Mouse (Mus musculus) limb, embryonic 10.5 days (tissue): ENCODE measurements around the gene Sash1. TPM values are rescaled to one million over a fixed set of nuclear protein-coding genes. Genes with fewer than 3 reads are reported as not detected.

ENCODE experiments used
- DNase-seq: peaks from one replicate; pipeline ENCODE4 v3.0.0-alpha.2; 2017; ENCODE audit warnings: low spot score
- H3K27ac ChIP-seq: fragments of 300-500 bp; sonication (generic); 2 replicates; pipeline ENCODE4 v1.5.1; 2016; ENCODE audit warnings: mild to moderate bottlenecking
- H3K27me3 ChIP-seq: fragments of 300-500 bp; sonication (generic); 2 replicates; pipeline ENCODE4 v1.6.1; 2016; ENCODE audit warnings: low read depth, mild to moderate bottlenecking; ENCODE audit not compliant: poor library complexity, severe bottlenecking
- H3K36me3 ChIP-seq: fragments of 300-500 bp; sonication (generic); 2 replicates; pipeline ENCODE4 v1.6.1; 2016; ENCODE audit warnings: mild to moderate bottlenecking, moderate library complexity
- H3K4me1 ChIP-seq: fragments of 300-500 bp; sonication (generic); 2 replicates; pipeline ENCODE4 v1.6.1; 2016
- H3K4me3 ChIP-seq: fragments of 300-500 bp; sonication (generic); 2 replicates; pipeline ENCODE4 v1.5.1; 2016; ENCODE audit warnings: mild to moderate bottlenecking, moderate library complexity
- H3K9me3 ChIP-seq: fragments of 300-500 bp; sonication (generic); replicated peaks from 2 replicates; pipeline ENCODE4 v1.6.1; 2016; ENCODE audit warnings: mild to moderate bottlenecking
- WGBS: fragments of 180-500 bp; shearing (Covaris S2); methylation state at CpG from one replicate; pipeline ENCODE4 v1.1.7; 2016; 5-methylcytosine and 5-hydroxymethylcytosine counted together
- polyA plus RNA-seq: library from polyadenylated mRNA; unstranded; fragments of >200 nt; fragmentation: Nextera tagmentation; extraction: Ambion mirVana; gene quantifications from 2 replicates; pipeline ENCODE4 v1.2.1, GENCODE M21; 2016

Sash1 gene
- polyA plus RNA-seq, 1 experiment from 2014 or later: 4.7 TPM

DNA sequence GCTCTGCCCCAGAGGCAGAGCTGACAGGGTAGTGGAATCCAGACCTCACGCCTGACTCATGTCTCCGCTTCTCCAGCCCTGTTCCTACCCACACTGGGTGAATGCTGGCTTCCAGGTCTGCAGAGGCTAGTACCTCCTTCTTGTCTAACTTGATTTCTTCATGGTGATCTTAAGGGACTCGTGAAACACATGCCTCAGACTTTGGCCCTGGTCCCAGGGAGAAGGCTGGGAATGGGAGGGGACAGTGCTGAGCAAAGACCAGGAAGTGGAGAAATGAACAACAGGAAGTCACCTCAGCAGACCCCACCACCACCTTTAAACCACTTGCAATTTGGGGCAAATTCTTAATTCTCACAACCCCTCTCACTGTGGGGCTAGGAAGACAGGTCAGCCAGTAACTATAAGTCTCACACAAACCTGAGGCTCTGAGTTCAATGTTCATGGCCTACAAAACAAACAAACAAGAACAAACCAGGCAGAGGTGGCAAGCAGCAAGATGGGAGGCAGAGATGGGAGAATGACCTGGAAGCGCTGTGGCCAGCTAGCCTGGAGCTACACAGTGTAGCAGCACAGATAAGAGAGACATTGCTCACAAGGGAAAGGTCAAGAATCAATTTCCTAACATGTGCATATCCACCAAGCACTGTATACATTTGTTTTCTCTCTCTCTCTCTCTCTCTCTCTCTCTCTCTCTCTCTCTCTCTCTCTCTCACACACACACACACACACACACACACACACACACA, 113.2 kb downstream of the Sash1 start:
- no peak for DNase-seq
- 83% methylated on average over 4 of the region's 4 CpGs for WGBS
- Histone ChIP-seq H3K27me3 (no peaks in the 10 kb centered on the region), H3K4me1 (no peaks in the 10 kb centered on the region), H3K9me3 (no peaks in the 10 kb centered on the region; the same call in 1 of the 2 replicates), H3K4me3 (no peak overlapping the region), H3K36me3 (peaks cover 66% of the 10 kb centered on the region), H3K27ac (no peak overlapping the region)

DNA sequence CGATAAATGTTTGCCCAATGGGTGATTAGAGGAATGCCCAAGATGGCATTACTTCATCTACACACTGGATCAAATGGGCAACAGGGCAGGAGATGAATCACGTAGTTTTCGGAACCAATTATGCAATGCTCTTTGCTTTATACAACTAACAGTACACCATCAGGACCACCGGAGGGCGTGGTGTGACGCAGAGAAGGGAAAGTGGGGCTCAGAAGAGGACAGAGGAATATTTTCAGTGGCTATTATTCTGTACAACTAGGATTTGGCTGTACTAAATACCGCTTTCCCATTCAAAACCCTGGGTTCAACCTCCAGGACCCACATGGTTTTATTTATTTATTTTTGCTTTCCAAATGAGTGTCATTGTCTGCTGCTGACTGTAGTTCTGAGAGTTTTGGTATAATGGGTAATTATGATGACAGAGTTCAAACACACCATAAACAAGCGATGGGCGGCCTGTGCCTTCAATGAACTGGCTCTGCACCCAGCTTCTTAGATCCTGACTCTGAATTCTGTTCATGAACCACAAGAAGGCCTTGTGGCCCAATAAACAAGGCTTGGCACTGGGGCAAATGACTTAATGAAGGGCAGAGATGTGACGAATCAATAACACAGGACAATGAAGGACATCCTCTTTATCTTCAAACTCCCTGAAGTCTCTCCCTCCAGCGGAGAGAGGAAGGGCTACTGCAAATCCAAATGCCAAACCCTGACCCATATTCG, 114.8 kb downstream of the Sash1 start:
- WGBS: 94% methylated on average over 12 of the region's 12 CpGs
- Histone ChIP-seq H3K36me3 (peaks cover 51% of the 10 kb centered on the region), H3K4me1 (no peaks in the 10 kb centered on the region)

GRCm38 (mm10) chr10:8768654-8769053, 117.2 kb downstream of the Sash1 start:
- Histone ChIP-seq H3K27me3 (no peaks in the 10 kb centered on the region), H3K36me3 (peaks cover 44% of the 10 kb centered on the region), H3K4me1 (peaks cover under 1% of the 10 kb centered on the region; the same call in 1 of the 2 replicates), H3K4me3 (no peak overlapping the region), H3K9me3 (no peaks in the 10 kb centered on the region), H3K27ac (no peak overlapping the region)
- WGBS: 91% methylated on average over 8 of the region's 8 CpGs
- no peak for DNase-seq

More for the DNA sequence above, 114.8 kb downstream of the Sash1 start:
- Histone ChIP-seq H3K4me3 (no peak overlapping the region), H3K9me3 (no peaks in the 10 kb centered on the region; the same call in 1 of the 2 replicates), H3K27me3 (no peaks in the 10 kb centered on the region), H3K27ac (no peak overlapping the region)
- no peak for DNase-seq

- no peaks in the 10 kb centered on the region for H3K9me3 ChIP-seq
- H3K4me3 ChIP-seq: no peak overlapping the region
- H3K36me3 ChIP-seq: peaks cover 41% of the 10 kb centered on the region
- DNase-seq: no peak
- no peaks in the 10 kb centered on the region for H3K27me3 ChIP-seq
- 89% methylated on average over 5 of the region's 5 CpGs for WGBS
- peaks cover 12% of the 10 kb centered on the region for H3K4me1 ChIP-seq
- no peak overlapping the region for H3K27ac ChIP-seq
Observed at GRCm38 (mm10) chr10:8767381-8767780, 118.5 kb downstream of the Sash1 start.

- WGBS: 79% methylated on average over 10 of the region's 10 CpGs
- H3K36me3 ChIP-seq: peaks cover 31% of the 10 kb centered on the region
- no peaks in the 10 kb centered on the region for H3K9me3 ChIP-seq
- H3K4me3 ChIP-seq: no peak overlapping the region
- no peak for DNase-seq
- no peaks in the 10 kb centered on the region for H3K27me3 ChIP-seq
- no peak overlapping the region for H3K27ac ChIP-seq
- H3K4me1 ChIP-seq: peaks cover 22% of the 10 kb centered on the region
Observed at GRCm38 (mm10) chr10:8765922-8766522, 119.8 kb downstream of the Sash1 start.

DNA sequence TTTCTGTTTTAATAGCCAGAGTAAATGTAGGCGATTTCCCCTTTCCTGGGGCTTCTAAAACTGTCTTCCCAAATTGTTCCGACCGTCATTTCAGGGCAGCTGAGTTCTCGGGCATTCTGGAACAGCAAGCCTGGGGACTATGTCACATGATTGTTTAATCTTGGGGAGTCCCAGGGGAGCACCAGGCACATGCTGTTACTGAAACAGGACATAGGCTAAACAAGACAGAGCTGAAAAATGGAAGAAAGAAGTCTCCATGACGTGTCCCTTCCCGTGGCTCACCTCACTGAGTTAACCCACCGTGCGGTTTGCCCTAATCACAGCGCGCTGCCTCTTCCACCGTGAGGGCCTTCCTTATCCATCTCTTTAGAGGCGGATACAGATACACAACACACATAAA, 123.1 kb downstream of the Sash1 start:
- no peak for DNase-seq
- 57% methylated on average over 12 of the region's 12 CpGs for WGBS

GRCm38 (mm10) chr10:8762209-8762701, 123.6 kb downstream of the Sash1 start:
- H3K27ac ChIP-seq: peak overlapping the region; percentile 42
- H3K4me3 ChIP-seq: peak overlapping the region; percentile 33
- WGBS: 9% methylated on average over 14 of the region's 14 CpGs
- H3K36me3 ChIP-seq: peaks cover 12% of the 10 kb centered on the region
- H3K9me3 ChIP-seq: no peaks in the 10 kb centered on the region
- H3K27me3 ChIP-seq: no peaks in the 10 kb centered on the region
- peaks cover 41% of the 10 kb centered on the region for H3K4me1 ChIP-seq
- DNase-seq: peak; percentile 58

More for the DNA sequence above, 123.1 kb downstream of the Sash1 start:
- peaks cover 12% of the 10 kb centered on the region for H3K36me3 ChIP-seq
- H3K4me3 ChIP-seq: peak overlapping the region; percentile 33; the same call in 1 of the 2 replicates
- no peaks in the 10 kb centered on the region for H3K27me3 ChIP-seq
- H3K4me1 ChIP-seq: peaks cover 36% of the 10 kb centered on the region
- no peaks in the 10 kb centered on the region for H3K9me3 ChIP-seq
- peak overlapping the region; percentile 5; the same call in 1 of the 2 replicates for H3K27ac ChIP-seq

- H3K27me3 ChIP-seq: no peaks in the 10 kb centered on the region
- 77% methylated on average over 9 of the region's 9 CpGs for WGBS
- H3K4me3 ChIP-seq: peak overlapping the region; percentile 33
- peak overlapping the region; percentile 42 for H3K27ac ChIP-seq
- H3K9me3 ChIP-seq: no peaks in the 10 kb centered on the region
- peaks cover 12% of the 10 kb centered on the region for H3K36me3 ChIP-seq
- no peak for DNase-seq
- peaks cover 47% of the 10 kb centered on the region for H3K4me1 ChIP-seq
Observed at GRCm38 (mm10) chr10:8761656-8762055, 124.2 kb downstream of the Sash1 start.

- Histone ChIP-seq H3K4me3 (no peak overlapping the region), H3K27me3 (no peaks in the 10 kb centered on the region), H3K27ac (no peak overlapping the region), H3K4me1 (peaks cover 48% of the 10 kb centered on the region), H3K9me3 (no peaks in the 10 kb centered on the region), H3K36me3 (peaks cover 12% of the 10 kb centered on the region)
- no peak for DNase-seq
- WGBS: 65% methylated on average over 4 of the region's 4 CpGs
Observed at GRCm38 (mm10) chr10:8760598-8760997, 125.3 kb downstream of the Sash1 start.

GRCm38 (mm10) chr10:8759228-8759627, 126.6 kb downstream of the Sash1 start:
- WGBS: 91% methylated on average over 7 of the region's 7 CpGs
- Histone ChIP-seq H3K4me3 (no peak overlapping the region), H3K27ac (no peak overlapping the region), H3K9me3 (no peaks in the 10 kb centered on the region), H3K27me3 (no peaks in the 10 kb centered on the region), H3K36me3 (peaks cover 14% of the 10 kb centered on the region), H3K4me1 (peaks cover 48% of the 10 kb centered on the region)
- no peak for DNase-seq

DNA sequence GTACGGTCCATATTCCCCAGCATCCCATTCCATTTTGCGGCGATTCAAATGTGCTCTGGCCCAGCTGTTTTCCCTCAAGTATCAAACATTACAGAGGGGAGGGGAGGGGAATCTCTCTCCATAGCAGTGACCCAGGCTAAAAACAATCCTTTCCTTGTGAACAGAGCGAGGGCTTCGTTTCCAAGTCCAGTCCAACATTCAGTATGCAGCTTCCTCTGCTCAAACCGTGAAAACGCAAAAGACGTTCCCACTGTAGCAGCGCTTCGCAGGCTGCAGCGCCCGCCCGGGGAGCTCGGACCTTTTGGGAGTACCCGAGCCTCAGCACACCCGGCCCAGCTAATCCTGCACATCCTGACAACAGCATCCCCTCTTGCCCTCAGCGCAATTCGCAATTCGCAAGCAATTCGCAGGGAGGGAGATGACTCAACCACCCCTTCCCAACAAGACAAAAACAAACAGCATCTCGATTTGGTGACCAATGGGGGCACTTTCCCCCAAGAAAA, 128.4 kb downstream of the Sash1 start:
- no peaks in the 10 kb centered on the region for H3K9me3 ChIP-seq
- H3K27ac ChIP-seq: peak overlapping the region; percentile 65; the same call in 1 of the 2 replicates
- H3K4me3 ChIP-seq: no peak overlapping the region
- no peak for DNase-seq
- 33% methylated on average over 21 of the region's 21 CpGs for WGBS
- peaks cover 37% of the 10 kb centered on the region for H3K4me1 ChIP-seq
- peaks cover 21% of the 10 kb centered on the region for H3K36me3 ChIP-seq
- no peaks in the 10 kb centered on the region for H3K27me3 ChIP-seq

GRCm38 (mm10) chr10:8756604-8757354, 129.1 kb downstream of the Sash1 start:
- H3K4me1 ChIP-seq: peaks cover 30% of the 10 kb centered on the region

More at GRCm38 (mm10) chr10:8756604-8757354, 129.1 kb downstream of the Sash1 start:
- no peaks in the 10 kb centered on the region for H3K9me3 ChIP-seq
- H3K27ac ChIP-seq: no peak overlapping the region; the same call in 1 of the 2 replicates
- no peak overlapping the region for H3K4me3 ChIP-seq
- H3K27me3 ChIP-seq: no peaks in the 10 kb centered on the region
- peaks cover 27% of the 10 kb centered on the region for H3K36me3 ChIP-seq
- WGBS: 77% methylated on average over 11 of the region's 11 CpGs
- no peak for DNase-seq
